Mouse (Mus musculus) thymus, postnatal 25 days (tissue): ENCODE data around the gene Smim22.

Source experiments
- DNase-seq: peaks from one replicate; pipeline ENCODE4 v3.0.0; 2022

Gene Smim22

DNA sequence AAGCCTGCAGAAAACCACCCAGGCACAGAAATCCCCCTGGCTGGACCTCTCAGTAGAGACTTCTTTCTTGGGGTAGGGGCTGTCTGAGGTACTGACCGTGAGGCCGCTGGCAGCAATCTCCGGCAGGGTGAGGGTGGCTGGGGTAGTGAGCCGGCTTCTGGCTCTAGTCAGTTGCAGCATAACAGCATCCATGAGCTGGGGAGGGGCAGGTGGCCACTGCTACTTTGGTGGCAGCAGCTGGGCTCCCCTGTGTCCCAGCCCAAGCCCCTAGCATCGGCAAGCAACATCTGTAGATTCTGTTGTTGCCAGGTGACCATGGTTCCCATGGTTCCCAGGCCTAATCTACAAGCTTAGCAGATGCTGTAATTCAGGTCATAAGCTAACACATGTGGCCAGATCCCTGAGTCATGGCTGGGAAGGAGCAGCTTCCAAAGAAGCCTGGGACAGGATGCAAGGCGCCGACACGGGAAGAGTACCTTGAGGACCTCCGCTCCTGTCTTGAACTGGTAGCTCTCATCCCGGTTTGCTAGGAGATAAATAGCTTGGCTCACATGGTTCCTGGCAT, 3.4 kb downstream of the Smim22 start:
- no peak for DNase-seq

DNA sequence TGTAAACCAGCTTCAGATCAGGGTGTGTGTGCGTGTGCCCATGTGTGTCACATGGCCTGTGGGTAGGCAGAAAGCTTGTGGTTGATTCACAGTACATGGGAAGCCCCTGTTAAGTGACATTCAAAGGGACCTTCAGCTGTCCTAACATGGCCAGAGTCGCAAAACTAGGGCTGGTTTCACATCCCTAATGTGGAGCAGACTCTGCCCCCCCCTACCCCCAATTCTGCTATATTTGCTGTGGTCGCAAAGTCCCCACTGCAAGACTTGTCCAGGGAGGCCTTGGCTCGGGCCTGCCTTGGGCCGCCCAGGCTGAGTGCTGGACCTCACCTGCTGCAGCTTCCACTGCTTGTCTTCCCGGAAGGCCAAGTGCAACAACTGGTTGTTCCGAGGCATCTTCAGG, 4.2 kb downstream of the Smim22 start:
- no peak for DNase-seq

GRCm38 (mm10) chr16:5012036-5013005, 5.2 kb downstream of the Smim22 start:
- no peak for DNase-seq

DNA sequence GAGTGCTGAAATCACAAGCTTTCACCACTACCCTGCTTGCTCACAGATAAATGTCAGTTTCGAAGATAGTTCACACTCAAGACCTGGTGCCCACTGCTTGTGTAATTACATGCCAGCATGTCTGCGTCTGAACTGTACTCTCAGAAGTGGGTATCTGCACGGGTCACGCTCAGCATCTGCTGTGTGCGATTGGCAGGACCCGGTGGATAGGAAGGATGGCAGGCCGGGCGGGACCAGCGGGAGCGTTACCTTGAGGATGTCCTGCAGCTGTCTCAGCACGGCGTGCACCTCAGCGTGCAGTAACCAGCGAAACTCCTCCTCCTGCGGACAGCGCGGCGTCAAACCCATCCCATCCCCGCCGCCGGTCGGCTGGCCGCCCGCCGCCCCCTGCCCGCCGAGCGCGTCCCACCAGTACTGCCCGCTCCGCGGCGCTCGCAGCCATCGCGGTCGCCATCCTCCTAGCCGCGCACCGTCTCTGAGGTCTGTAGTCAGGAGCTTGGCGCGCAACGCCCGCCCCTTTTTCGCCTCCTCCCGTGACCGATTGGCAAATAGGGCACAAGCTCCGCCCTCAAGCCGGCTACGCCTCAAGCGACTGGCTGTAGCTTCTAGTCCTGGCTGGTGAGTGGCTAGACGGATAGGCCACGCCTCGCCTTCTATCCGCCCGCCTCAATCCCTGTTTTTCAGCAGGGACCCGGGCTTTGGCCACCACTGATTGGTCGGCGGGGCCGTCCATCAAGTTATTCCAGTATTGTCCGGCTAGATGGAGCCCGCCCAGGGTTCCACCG, 6.2 kb downstream of the Smim22 start, which contains the start of gene Rogdi:
Rogdi (minus strand) TSS at position 500 of the 785 bp plus-strand sequence.
- DNase-seq = peak; percentile 95

GRCm38 (mm10) chr16:5014578-5014977, 7.5 kb downstream of the Smim22 start:
- DNase-seq = no peak

- no peak for DNase-seq
Observed at GRCm38 (mm10) chr16:5024021-5024420, 16.9 kb downstream of the Smim22 start.

DNA sequence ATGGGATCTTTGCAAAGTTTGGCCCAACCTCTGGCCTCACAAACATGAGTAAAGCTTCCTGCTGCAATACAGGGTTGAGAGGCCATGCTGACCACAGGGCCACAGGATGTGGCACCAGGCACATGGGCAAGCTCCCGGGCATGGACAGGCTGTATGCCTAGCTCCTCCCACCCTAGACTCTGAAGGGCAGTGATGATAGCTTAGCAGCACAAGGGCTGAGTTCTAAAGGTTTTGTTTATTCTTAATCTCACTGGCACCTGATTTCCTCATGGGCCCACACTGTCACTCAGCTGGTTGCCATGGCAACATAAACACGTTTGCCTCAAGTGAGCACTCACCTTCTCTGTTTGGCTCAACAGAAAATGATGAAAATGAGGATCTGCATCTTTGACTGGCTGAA, 22.8 kb downstream of the Smim22 start:
- DNase-seq = no peak

- no peak for DNase-seq
Observed at GRCm38 (mm10) chr16:5035591-5035990, 28.5 kb downstream of the Smim22 start.

DNA sequence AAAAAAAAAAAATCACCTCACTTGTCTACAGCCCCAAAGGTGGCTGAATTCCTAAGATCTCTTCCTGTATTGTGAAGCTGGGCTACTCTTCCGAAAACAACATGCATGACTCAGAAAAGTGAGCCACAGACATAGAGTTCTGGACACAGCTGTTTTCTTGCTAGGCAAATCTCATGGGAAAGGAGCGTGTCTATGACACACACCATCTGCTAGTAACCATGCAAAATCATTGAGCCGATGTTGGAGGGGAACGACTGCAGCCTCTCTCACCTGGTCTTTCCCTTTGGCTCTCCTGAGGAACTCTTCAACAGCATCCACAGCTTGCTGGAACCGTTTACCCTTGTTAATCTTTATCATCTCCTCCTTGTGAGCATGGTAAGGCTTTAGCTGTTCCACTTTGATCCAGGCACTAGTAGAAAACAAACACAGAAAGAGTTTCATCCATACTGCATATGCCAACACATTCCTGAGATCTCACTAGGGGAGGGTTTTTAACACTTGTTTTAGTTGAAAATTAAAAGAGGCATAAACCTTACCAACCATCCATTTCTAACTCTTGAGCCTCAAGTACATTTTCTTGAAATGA, 29.7 kb downstream of the Smim22 start:
- no peak for DNase-seq

DNA sequence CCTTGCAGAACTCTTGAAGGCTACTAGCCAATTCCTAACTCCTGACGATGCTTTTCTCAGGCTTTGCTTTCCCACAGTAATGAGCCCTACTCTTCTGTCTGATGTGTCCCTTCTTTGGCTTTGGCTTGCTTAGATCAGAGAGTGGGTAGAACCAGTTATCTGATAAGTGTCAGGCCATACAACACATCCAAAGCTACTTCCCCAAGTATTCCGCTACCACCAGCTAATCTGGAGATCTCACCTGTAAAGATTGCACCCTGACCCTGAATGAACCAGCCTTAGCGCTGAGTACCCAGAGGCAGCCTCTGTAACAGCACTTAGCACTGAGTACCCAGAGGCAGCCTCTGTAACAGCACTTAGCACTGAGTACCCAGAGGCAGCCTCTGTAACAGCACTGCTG, 38.2 kb downstream of the Smim22 start:
- no peak for DNase-seq

GRCm38 (mm10) chr16:5049182-5049773, 42.2 kb downstream of the Smim22 start:
- DNase-seq = no peak

- peak; percentile 99 for DNase-seq
Observed at GRCm38 (mm10) chr16:5049774-5050234, 42.7 kb downstream of the Smim22 start, which contains the start of the genes Glyr1 and Ubn1. TSS of gene Glyr1 (minus strand) at chr16:5049863. TSS of gene Ubn1 (plus strand) at chr16:5050057.

- peak; percentile 87 for DNase-seq
Observed at GRCm38 (mm10) chr16:5050251-5051110, 43.4 kb downstream of the Smim22 start.
